Comparison of ENCODE assay signal across 8 mouse cellular contexts in the genomic region with DNA sequence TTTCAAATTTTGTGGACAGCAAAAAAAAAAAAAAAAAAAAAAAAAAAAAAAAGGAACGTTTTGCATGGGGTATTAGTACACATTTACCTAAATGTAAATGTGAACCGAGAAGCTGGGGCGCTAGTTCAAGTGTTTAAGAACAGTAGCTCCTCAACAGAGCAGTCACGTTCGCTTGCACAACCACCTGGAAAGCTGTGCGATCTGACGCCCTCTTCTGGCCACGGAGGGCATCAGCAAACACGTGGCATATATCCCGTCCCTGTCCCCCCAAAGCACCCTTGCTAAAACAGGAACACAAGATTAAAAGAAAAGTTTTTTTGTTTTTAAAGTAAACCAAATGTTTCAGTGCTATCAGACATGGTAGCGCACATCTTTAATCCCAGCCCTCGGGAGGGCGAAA. TPM values are rescaled to one million over a fixed set of nuclear protein-coding genes. Genes with fewer than 3 reads are reported as not detected.
DNase-seq lines count a peak whose midpoint lies in the region; ATAC-seq and TF ChIP-seq lines count a peak whose summit lies in the region.

No protein-coding gene starts in this region.

- H3K4me2 ChIP-seq in liver, embryonic 11.5 days, result peak overlapping the region; percentile 84
- H3K4me2 ChIP-seq in myocyte (ENCODE audit: low read depth), result peak overlapping the region; percentile 56

- peak in 1 of 2 experiments; percentile 43; a peak in 1 of 4 replicates for TF ChIP-seq POLR2A in MEL (IDR thresholded peaks at IDR 0.05; ENCODE audit: control insufficient read depth in 1 of 2, insufficient read depth in 1 of 2, low read depth in 1 of 2, low read length in 2 of 2, poor library complexity in 1 of 2)
- TF ChIP-seq POLR2A in myocyte (IDR thresholded peaks at IDR 0.05; ENCODE audit: insufficient read length, low read depth), result no peak

- TF ChIP-seq CTCF in MEL (IDR thresholded peaks at IDR 0.05 in 2 of 3, conservative IDR thresholded peaks at IDR 0.05 in 1 of 3; ENCODE audit: control insufficient read depth in 1 of 3, insufficient read depth in 1 of 3, low read depth in 2 of 3, low read length in 3 of 3, poor library complexity in 1 of 3, severe bottlenecking in 1 of 3), result peak; percentile 81 to 87 (median 85)

- peaks cover 0 to 24% of the 10 kb centered on the region in 2 experiments; a peak in 3 of 4 replicates for H3K4me1 ChIP-seq in MEL (ENCODE audit: control insufficient read depth in 1 of 2, insufficient read depth in 2 of 2, low read length in 2 of 2)
- H3K4me1 ChIP-seq in liver, embryonic 11.5 days (replicated peaks; ENCODE audit: control insufficient read depth, insufficient read depth, low read length), result peaks cover 21% of the 10 kb centered on the region

- peak; percentile 14 to 32 for DNase-seq in cerebellum, adult 18-20 months
- peak; percentile 89 for DNase-seq in MEL (ENCODE audit: low read depth, low spot score)
- peak; percentile 53 for DNase-seq in embryo, embryonic 9.5 days (ENCODE audit: extremely low spot score)
- DNase-seq in liver, embryonic 11.5 days (ENCODE audit: low spot score), result peak; percentile 64
- peak; percentile 57 for DNase-seq in thymus, postnatal 14 days

- ATAC-seq in cerebellum, adult (ENCODE audit: insufficient number of reproducible peaks, low FRiP score, low TSS enrichment), result no peak
- peak; percentile 38 to 44; a peak in 3 of 4 replicates for ATAC-seq in hematopoietic stem cell, adult 5-6 weeks (replicated peaks in 1 of 2; ENCODE audit: insufficient read depth in 1 of 2, low FRiP score in 2 of 2, low TSS enrichment in 1 of 2, low read depth in 1 of 2, poor library complexity in 2 of 2, severe bottlenecking in 2 of 2)
- no peak for ATAC-seq in liver, embryonic 11.5 days (replicated peaks; ENCODE audit: low FRiP score)

- no peaks in the 10 kb centered on the region for H3K9me3 ChIP-seq in MEL (replicated peaks; ENCODE audit: insufficient read depth, low read length)
- H3K9me3 ChIP-seq in liver, embryonic 11.5 days (ENCODE audit: control insufficient read depth, low read length), result no peaks in the 10 kb centered on the region

- peaks cover 50% of the 10 kb centered on the region for H3K79me2 ChIP-seq in MEL (ENCODE audit: control insufficient read depth, insufficient read depth, low read length, poor library complexity)
- peaks cover 50% of the 10 kb centered on the region for H3K79me2 ChIP-seq in myocyte (ENCODE audit: control insufficient read depth, insufficient read depth)

- 0 out of 4 replicates have a peak, but pooled peaks of 1 of the 2 experiments have one; percentile 21 for TF ChIP-seq EP300 in MEL (IDR thresholded peaks at IDR 0.05; ENCODE audit: low read depth in 1 of 2, low read length in 2 of 2)

- H3K27me3 ChIP-seq in MEL (ENCODE audit: control insufficient read depth in 1 of 2, insufficient read depth in 2 of 2, low read length in 2 of 2) (no peaks in the 10 kb centered on the region), myocyte (ENCODE audit: control insufficient read depth, insufficient read depth, insufficient read length) (no peaks in the 10 kb centered on the region)
- H3K27me3 ChIP-seq in liver, embryonic 11.5 days (replicated peaks; ENCODE audit: control insufficient read depth, insufficient read depth, low read length), result no peaks in the 10 kb centered on the region

- peak overlapping the region; percentile 84 for H3K9ac ChIP-seq in MEL (ENCODE audit: control insufficient read depth, low read depth, low read length, poor library complexity, severe bottlenecking)
- peak overlapping the region; percentile 81 for H3K9ac ChIP-seq in liver, embryonic 11.5 days (ENCODE audit: low read depth, low read length)

- H3K4me3 ChIP-seq in MEL (ENCODE audit: control insufficient read depth in 1 of 2, insufficient read depth in 1 of 2, low read depth in 2 of 2, low read length in 2 of 2), result peak overlapping the region; percentile 90 to 94
- H3K4me3 ChIP-seq in liver, embryonic 11.5 days (ENCODE audit: low read depth, low read length), result peak overlapping the region; percentile 98
- peak overlapping the region; percentile 91 for H3K4me3 ChIP-seq in myocyte

- WGBS in liver, embryonic 11.5 days, result 19% methylated on average over 13 of the region's 13 CpGs

- peak overlapping the region; percentile 47 for H3ac ChIP-seq in myocyte (ENCODE audit: control insufficient read depth, insufficient read length)

- peak overlapping the region; percentile 78 for H3K27ac ChIP-seq in MEL (ENCODE audit: control insufficient read depth, low read depth, low read length)
- H3K27ac ChIP-seq in liver, embryonic 11.5 days (ENCODE audit: low read depth, low read length), result peak overlapping the region; percentile 96

- peaks cover 15 to 29% of the 10 kb centered on the region in 2 experiments for H3K36me3 ChIP-seq in MEL (ENCODE audit: control insufficient read depth in 1 of 2, insufficient read depth in 2 of 2, low read length in 2 of 2)
- peaks cover 3% of the 10 kb centered on the region for H3K36me3 ChIP-seq in liver, embryonic 11.5 days (ENCODE audit: control insufficient read depth, insufficient read depth, low read length)
- peaks cover 3% of the 10 kb centered on the region for H3K36me3 ChIP-seq in myocyte (ENCODE audit: control insufficient read depth, insufficient read depth)

- peak; percentile 28 for TF ChIP-seq RAD21 in MEL (IDR thresholded peaks at IDR 0.05; ENCODE audit: low read depth, low read length)

TF ChIP-seq in MEL, 35 proteins besides CTCF, POLR2A, EP300 and RAD21 (continues in another document):
- TF ChIP-seq MXI1 (IDR thresholded peaks at IDR 0.05; ENCODE audit: low read depth, low read length) (peak; percentile 99), MAX (IDR thresholded peaks at IDR 0.05; ENCODE audit: low read length) (peak; percentile 99), UBTF (IDR thresholded peaks at IDR 0.05; ENCODE audit: borderline replicate concordance, insufficient read depth, low read depth, low read length) (no peak), ELF1 (IDR thresholded peaks at IDR 0.05; ENCODE audit: low read depth, low read length) (no peak), KAT2A (conservative IDR thresholded peaks at IDR 0.05; ENCODE audit: low read depth, low read length) (peak; percentile 37), POLR2AphosphoS2 (IDR thresholded peaks at IDR 0.05; ENCODE audit: low read length) (no peak), SIN3A (IDR thresholded peaks at IDR 0.05; ENCODE audit: low read length) (peak; percentile 97), JUND (IDR thresholded peaks at IDR 0.05; ENCODE audit: low read depth, low read length) (0 out of 2 replicates have a peak, but pooled peaks have one; percentile 40), MYC (IDR thresholded peaks at IDR 0.05; ENCODE audit: low read depth, low read length) (peak; percentile 100), ZNF384 (IDR thresholded peaks at IDR 0.05; ENCODE audit: low read depth, low read length) (peak; percentile 82), HCFC1 (IDR thresholded peaks at IDR 0.05; ENCODE audit: low read depth, low read length) (peak; percentile 71)

TF ChIP-seq in myocyte, 11 proteins besides CTCF, POLR2A, EP300 and RAD21:
- TF ChIP-seq TCF3 (IDR thresholded peaks at IDR 0.05; ENCODE audit: insufficient read length, low read depth) (no peak), E2F4 (IDR thresholded peaks at IDR 0.05; ENCODE audit: insufficient read depth) (no peak), USF1 (IDR thresholded peaks at IDR 0.05; ENCODE audit: low read depth) (peak; percentile 42), CEBPB (IDR thresholded peaks at IDR 0.05; ENCODE audit: insufficient read depth, poor library complexity, severe bottlenecking) (peak; percentile 55; the same call in 1 of the 2 replicates)
TF ChIP-seq in myocyte: peak in this region for 2.

RNA-seq across cellular contexts. Expression of a gene that starts 1.0 kb away (rescaled TPM):
- total RNA-seq in MEL (2012; rRNA removed), result 54.9 and 56.6 TPM in 2 replicates
- polyA plus RNA-seq in MEL (2012; ENCODE audit: insufficient read depth in 1 of 2, insufficient read length in 2 of 2, low read depth in 1 of 2, low replicate concordance in 2 of 2, missing spikeins in 1 of 2) (10 to 100 TPM in 1 of 2 experiments, not detected in 1; 72.6 TPM), myocyte (2012; fragmentation: generic; extraction: Trizol) (27.0 TPM)
- 72.2 and 82.7 TPM in 2 replicates for total RNA-seq in hematopoietic stem cell, adult 5-6 weeks (2017)
- polyA plus RNA-seq in liver, embryonic 11.5 days (2014; fragmentation: Nextera tagmentation; extraction: Ambion mirVana), result 89.0 and 97.5 TPM in 2 replicates

RNA-seq across cellular contexts. Expression of a gene that starts 23.5 kb away (rescaled TPM):
- total RNA-seq in MEL (2012; rRNA removed), result 38.5 and 39.1 TPM in 2 replicates
- polyA plus RNA-seq in MEL (2012; ENCODE audit: insufficient read depth in 1 of 2, insufficient read length in 2 of 2, low read depth in 1 of 2, low replicate concordance in 2 of 2, missing spikeins in 1 of 2) (10 to 100 TPM in 1 of 2 experiments, not detected in 1; 34.7 TPM), myocyte (2012; fragmentation: generic; extraction: Trizol) (62.2 TPM)
- 92.7 and 116 TPM in 2 replicates for total RNA-seq in hematopoietic stem cell, adult 5-6 weeks (2017)
- polyA plus RNA-seq in liver, embryonic 11.5 days (2014; fragmentation: Nextera tagmentation; extraction: Ambion mirVana), result 70.7 and 74.6 TPM in 2 replicates

RNA-seq across cellular contexts. Expression of a gene that starts 23.6 kb away (rescaled TPM):
- 175 and 194 TPM in 2 replicates for total RNA-seq in MEL (2012; rRNA removed)
- polyA plus RNA-seq in MEL (2012; ENCODE audit: insufficient read depth in 1 of 2, insufficient read length in 2 of 2, low read depth in 1 of 2, low replicate concordance in 2 of 2, missing spikeins in 1 of 2), result 100 to 1,000 TPM in 1 of 2 experiments, not detected in 1; 235 TPM
- 272 and 383 TPM in 2 replicates for total RNA-seq in hematopoietic stem cell, adult 5-6 weeks (2017)
- polyA plus RNA-seq in liver, embryonic 11.5 days (2014; fragmentation: Nextera tagmentation; extraction: Ambion mirVana), result 219 and 225 TPM in 2 replicates
- 330 TPM for polyA plus RNA-seq in myocyte (2012; fragmentation: generic; extraction: Trizol)

RNA-seq across cellular contexts. Expression of a gene that starts 51.9 kb away (rescaled TPM):
- total RNA-seq in MEL (2012; rRNA removed), result 1.4 TPM in 1 of 2 replicates, not detected in the other
- polyA plus RNA-seq in MEL (2012; ENCODE audit: insufficient read depth in 1 of 2, insufficient read length in 2 of 2, low read depth in 1 of 2, low replicate concordance in 2 of 2, missing spikeins in 1 of 2), result under 1 TPM in 1 of 2 experiments, not detected in 1; 0.19 TPM
- not detected in 2 replicates for total RNA-seq in hematopoietic stem cell, adult 5-6 weeks (2017)
- not detected in 2 replicates for polyA plus RNA-seq in liver, embryonic 11.5 days (2014; fragmentation: Nextera tagmentation; extraction: Ambion mirVana)
- polyA plus RNA-seq in myocyte (2012; fragmentation: generic; extraction: Trizol), result 12.5 TPM

Comparison
In these comparisons a context has a peak if more than half of its experiments do, and no peak if none do; other contexts are left out.
1. DNase-seq: peak in every context shown above with its lines; median percentile 89 in MEL; 64 in liver, embryonic 11.5 days; 57 in thymus, postnatal 14 days; 53 in embryo, embryonic 9.5 days; 23 in cerebellum, adult 18-20 months.
2. ATAC-seq: peak in hematopoietic stem cell, adult 5-6 weeks (2 of 2); none in cerebellum, adult (single experiment) and liver, embryonic 11.5 days (single experiment).
3. Peak in every context shown above with its lines, with median percentiles within 50 percentile points of each other: H3K4me3 ChIP-seq.